Mouse (Mus musculus) spleen, adult 12 weeks (tissue): Measurements from ENCODE around the gene Coa4.

Source experiments
- DNase-seq: peaks from one replicate; pipeline ENCODE4 v3.0.0; 2022; ENCODE audit warnings: low spot score

Coa4 gene

DNA sequence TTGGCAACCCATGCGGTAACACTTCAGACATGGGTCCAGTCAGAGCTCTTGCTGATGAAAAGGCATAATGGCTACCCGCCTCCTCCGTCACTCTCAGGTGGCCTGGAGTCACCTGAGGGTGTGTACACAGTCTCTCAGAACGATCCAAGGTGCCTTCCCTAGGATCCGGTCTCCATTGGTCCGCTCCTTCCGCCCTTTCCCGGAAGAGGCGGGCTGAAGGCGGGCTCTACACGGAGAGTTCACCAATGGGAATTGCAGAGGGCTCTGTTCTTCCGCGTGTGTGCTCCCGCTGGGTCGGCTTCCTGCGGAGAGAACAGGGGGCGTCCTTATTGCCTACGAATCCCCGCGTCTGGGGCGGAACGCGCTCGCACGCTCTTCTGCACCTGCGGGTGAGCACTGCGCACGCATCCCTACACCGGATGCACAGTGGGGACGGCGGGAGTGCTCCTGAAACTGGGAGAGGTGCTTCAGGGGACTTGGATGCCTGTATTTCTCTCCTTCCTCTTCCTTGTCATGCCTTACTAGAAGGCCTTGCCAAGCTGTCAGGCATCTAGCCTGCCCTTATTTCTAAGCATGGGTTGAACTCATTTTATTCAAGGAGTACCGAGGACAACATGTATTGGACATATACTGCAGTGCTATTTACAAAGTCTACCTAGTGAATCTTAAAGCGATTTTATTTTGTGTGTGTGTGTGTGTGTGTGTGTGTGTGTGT, at the start of gene Coa4:
Gene Coa4, plus strand, starts transcription at position 268 of the 715 bp plus-strand sequence.
- peak; percentile 57 for DNase-seq

DNA sequence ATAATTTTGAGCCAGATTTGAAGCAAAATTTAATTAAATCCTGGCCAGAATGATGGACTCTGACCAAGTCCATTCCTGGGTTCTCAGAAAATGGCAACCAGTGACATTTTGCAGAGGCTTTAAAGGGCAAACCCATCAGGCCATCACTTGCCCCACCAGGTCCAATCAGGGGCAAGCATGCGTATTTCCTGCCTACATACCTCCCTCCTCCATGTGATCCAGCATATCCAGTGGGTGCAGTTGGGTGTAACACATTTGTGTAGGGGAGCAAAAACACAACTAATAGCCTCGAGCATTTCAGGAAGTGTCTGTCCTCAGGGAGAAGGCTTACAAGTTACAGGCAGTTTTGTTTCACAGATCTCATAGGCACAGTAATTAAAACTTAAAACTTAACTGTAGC, 49.6 kb upstream of the Coa4 start:
- no peak for DNase-seq

DNA sequence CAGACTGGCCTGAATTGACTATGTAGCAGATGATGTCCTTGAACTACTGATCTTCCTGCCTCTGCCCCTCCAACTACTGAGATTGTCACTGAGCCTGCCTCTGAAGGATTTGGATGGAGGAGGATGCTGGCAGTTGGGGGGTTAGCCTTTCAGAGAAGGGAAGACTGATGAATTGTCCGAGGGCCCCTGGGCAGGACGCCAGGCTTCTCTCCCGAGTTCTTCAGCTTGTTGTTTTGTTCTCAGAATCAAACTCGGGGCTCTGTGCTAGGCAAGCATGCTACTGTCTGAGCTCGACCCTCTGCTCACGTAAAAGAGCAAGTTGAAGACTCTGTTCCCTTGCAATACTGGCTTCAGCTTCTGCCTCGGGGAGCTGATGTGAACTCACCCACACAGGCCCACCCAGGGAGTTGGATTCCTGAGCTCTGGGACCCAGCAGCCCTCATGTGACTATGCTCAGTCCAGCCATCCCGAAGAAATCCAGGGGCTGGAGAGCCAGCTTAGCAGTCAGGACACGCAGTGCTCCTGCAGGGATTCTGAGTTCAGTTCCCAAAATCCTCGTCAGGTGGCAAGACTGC, 48.3 kb upstream of the Coa4 start:
- no peak for DNase-seq

DNA sequence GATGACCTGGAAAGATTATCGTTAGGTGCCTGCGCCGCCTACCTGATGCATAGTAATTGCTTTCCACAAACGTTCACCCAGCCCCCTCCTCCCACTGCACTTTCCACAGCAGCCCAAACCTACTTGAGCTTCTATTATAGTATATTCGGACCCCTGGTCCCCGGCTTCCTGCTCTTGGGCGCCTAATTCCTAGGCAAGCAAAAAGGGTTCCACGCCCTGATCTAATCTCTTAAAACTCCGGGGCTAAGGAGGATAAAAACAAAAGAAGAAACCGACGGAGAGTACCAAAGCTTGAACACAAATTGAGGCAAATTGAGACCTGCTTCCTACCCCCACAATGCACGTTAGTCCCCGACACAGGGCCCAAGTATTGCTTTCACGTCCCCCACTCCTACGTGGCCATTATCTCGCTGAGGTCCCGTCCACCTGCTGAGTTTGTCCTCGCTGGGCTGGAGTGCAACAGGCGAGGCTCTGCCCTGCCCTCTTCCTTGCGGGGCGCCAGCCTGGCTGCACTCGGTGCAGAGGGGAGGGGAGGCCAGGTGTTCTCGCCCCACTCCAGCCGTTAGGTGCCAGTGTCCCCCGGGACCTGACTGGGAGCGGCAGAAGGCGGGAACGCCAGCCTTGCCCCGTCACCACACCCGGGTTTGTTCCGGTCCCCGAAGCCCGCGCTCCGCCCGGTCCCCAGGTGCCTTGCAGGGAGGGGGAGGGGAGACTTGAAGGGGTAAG, 44.3 kb upstream of the Coa4 start:
- DNase-seq: no peak

DNA sequence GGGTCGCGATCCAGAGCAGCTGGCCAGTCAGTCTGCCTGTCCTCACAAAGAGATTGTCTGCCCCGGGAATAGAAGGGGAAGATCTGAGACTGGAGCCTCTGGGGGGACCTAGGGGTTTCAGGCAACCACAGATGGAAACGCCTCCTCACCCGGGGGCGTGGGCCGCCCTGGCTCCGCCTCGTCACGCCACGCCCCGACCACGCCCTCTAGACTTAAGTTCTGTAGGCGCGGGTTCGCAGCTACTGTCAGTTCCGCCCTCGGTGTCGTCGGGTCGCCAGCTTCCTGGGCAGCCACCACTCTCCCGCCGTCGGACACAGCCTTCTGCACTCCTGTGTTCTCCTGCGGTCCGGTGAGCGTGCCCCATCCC, 43.8 kb upstream of the Coa4 start, which contains the start of gene Ucp2:
Gene Ucp2, plus strand, starts transcription at position 221 of the 367 bp plus-strand sequence.
- DNase-seq: peak; percentile 95

DNA sequence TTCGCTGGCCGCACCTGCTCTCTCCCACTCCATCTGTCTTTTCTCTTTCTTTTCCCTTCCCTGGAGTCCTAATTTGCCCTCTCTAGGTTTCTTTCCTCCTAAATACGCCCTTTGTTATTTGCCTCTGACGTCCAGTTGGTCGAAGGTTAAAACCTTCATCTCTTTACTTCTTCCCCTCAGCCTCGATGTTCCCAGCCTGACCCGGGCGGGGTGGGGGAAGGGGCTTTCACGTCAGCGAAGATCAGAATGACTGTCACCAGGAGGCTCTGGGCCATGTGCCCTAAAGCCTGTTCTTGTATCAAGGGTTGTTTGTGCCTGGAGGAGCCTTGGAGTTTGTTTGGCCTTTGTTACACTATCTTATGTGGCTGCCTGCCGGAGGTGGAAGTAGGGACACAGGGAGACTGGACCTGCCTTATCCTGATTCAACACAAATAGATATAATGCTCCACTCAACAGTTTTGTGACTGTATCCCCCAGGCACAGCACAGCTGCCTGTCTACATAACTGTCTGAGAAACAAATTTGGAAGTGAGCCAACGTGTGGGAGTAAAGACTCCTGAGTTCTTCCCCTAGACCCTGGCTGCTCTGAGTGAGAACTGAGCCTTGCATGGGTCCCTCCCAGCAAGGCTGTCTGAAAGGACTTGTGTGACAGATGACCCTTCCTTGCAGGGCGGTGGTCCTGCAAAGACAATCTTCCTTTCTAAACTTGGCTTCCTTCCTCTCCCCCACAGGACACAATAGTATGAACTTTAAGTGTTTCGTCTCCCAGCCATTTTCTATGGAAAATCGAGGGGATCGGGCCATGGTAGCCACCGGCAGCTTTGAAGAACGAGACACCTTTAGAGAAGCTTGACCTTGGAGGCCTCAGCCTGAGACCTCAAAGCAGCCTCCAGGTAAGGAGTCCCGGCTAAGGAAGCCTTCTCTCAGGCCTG, 43.1 kb upstream of the Coa4 start:
- DNase-seq: peak; percentile 55

DNA sequence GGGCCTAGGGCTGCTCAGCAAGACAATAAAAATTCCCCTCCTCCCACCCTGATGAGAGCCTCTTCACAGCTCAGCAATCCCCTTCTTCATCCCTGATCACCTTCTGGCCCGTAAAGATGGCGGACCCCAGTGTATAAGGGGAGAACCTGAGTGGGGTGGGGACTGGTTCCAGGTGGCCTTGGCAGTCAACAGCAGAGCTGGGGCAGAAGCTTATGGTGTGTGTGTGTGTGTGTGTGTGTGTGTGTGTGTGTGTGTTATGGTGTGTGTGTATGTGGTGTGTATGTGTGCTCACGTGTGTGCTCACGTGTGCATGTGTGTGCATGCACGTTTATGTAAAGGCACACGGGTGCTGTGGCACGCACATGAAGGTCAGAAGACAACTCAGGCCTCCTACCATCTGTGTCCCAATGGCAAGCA, 42.4 kb upstream of the Coa4 start:
- DNase-seq: peak; percentile 29

DNA sequence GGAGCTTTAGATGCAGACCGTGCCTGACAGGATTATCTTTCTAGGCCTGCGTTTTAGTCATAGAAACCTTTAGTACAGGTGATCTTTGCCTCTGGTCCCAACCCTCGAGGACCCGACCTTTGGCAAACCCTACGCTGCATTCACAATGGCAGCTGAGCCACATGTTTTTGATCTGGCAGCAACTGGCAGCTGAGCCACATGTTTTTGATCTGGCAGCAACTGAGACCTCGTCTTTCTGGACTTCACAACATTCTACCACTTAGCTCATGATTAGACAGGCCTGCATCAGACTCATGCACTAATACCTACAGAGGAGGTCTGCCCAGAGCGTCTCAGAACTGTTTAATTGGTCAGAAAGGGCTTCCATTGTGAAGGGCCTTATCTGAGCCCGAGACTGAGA, 41.8 kb upstream of the Coa4 start:
- DNase-seq: no peak

DNA sequence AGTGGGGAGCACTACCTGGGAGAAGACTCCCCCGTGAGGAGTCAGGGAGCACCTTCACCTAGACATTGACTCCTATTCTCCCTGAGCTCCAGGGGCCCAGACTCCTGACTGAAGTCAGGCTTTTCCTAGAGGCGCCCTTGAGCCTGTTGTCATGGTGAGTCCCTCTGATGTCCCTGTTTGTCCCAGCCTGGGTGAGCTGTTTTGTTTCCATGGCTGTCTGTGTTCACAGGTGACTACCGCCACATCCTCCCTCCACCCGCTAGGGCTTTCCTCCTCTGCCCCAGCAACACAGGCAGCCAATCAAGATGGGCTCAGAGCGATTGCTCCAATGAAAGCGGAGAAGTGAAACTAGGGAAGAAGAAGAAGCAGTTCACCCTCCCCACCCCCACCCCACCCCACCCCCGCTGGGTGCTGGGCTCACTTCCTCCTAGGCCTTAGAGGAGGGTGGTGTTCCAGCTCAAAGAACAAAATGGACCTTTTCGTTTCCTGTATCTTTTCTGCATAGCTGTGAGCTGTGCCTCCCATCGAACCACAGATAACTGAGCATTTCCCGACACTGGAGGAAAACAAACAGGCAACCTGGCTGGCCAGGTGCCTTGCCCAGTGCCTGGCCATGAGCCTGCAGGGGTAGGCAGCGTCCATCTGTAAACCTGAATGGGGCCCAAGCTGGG, 41.2 kb upstream of the Coa4 start:
- DNase-seq: peak; percentile 76

DNA sequence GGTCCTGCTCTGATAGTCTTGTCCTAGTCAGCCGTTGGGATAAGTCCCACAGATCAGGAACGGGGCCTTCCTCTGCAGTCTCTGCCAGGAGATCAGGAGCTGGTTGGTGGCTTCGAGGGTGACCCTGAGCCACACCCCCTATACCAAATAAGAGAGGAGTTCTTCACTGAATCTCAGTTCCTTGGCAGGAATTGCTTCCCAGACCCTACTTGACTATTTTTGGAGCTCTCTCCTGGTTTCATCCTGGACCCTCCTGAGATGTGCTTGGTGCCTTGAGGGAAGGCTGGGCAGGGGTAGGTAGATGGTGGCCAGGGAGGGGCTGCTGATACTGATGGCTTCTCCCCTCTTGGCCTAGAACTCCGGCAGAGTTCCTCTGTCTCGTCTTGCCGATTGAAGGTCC, 40.5 kb upstream of the Coa4 start:
- no peak for DNase-seq

DNA sequence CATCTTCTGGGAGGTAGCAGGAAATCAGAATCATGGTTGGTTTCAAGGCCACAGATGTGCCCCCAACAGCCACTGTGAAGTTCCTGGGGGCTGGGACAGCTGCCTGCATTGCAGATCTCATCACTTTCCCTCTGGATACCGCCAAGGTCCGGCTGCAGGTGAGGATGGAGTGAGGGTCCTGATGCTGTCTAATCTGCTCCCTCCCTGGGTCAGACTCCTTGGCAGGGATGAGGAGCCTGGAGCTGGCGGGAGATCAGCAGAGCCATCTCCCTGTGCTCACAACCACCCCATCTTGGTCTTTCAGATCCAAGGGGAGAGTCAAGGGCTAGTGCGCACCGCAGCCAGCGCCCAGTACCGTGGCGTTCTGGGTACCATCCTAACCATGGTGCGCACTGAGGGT, 40.1 kb upstream of the Coa4 start:
- no peak for DNase-seq

DNA sequence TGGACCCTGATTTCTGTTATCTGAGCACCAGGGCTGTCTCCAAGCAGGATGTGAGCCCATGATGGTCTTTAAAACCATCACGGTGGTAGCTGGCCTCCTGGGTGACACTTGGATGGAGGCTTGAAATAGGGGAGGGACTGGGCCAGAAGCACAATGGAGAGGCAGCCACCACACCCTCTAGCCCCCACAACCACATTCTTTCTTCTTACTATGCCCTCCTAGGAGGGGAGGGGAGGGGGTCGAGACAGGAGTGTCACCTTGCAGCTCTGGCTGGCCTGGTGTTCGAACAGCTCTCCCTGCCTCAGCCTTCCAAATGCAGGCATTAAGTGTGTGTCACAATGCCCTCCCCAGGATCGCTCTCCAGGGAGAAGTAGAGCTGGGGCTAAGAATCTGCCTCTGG, 39.5 kb upstream of the Coa4 start:
- DNase-seq: no peak

DNA sequence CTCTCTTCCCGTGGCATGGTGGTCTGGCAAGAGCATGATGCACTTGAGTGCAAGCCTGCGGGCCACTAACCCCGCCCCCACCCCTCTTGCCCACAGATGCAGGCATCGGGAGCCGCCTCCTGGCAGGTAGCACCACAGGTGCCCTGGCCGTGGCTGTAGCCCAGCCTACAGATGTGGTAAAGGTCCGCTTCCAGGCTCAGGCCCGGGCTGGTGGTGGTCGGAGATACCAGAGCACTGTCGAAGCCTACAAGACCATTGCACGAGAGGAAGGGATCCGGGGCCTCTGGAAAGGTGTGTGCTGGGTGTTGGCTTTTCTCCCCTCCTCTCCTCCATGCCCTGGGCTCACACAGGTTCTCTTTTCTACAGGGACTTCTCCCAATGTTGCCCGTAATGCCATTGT, 38.9 kb upstream of the Coa4 start:
- DNase-seq: no peak

DNA sequence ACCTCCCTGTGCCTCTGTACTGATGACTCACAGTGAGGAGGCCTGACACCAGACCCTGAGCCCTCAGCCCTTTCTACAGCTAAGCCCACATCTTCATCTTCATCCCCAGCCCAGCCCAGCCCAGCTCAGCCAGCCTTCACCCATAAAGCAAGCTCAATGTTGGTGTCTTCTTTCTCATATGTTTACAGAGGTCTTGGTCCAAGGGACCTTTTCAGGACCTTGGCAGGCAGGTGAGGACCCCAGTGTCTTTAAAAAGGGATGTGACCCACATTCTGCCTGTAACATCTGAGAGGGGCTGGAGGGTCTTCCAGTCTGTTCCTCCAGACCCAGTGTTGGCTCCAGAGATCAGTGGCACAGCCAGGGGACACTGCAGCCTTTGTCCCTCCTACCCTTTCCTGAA, 37.4 kb upstream of the Coa4 start:
- no peak for DNase-seq

DNA sequence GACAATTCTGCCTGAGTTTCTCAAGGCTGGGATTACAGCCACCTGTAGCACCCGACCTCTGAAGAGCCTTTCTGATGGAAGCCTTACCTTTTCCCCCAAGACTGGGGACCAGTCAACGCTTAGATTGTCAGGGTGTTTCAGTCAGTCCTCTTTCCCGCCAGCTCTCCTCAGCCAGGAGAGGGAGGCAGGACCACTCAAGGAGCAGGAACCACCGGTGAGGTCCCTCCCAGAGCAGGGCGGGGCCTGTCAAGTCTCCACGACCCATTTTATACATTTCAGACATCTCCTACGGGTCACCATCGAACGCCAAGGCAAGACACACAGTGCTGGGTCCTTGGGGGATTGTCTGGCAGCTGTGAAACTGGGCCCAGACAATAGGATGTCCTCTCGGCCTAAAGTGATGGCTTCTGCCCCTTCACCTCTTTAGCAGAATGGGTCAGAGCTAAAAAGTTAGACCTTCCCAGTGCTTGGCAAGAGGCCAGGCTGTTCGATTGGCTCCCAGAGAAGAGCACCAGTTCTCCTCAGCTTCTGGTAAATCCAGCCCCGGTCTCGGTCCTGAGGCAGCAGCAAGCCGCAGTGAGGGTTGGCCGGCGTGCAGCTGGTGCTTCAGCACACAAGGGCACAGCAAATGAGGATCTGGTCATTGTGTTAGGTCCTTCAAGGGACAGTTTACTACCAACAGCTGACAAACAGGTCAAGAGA, 36.4 kb upstream of the Coa4 start:
- DNase-seq: peak; percentile 43

DNA sequence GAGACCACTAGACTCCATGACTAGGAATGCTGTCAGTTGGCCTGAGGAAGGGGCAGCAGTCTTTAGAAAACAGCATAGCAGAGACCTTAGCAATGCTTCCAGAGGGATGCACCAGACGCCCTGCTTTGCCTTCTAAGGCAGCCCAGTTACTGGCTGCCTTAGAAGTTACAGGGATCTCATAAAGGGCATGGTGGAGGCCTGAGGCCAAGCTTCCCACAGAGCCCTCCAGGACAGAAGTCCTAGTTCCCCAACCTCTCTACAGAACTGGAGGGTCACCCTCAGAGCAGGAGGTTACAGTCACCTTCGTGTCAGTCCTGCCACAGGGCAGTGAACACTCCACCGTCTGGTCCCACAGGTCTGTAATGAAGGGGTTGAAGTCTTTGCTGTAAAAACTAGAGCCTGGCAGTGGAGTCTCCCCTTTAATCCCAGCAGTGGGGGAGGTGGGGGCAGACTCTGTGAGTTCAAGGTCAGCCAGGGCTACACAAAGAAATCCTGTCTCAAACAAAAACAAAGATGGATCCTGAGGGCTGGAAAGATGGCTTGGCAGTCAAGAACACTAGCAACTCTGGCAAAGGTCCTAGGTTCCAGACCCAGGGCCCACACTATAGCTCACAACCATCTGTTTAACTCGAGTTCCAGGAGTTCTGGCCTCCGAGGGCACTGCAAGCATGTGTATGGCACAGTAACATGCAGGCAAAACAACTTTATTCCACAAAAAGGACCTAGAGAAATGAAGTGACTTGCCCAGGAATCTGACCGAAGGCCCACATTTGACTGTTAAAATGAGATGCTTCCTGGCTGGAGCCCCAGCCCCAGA, 35.6 kb upstream of the Coa4 start:
- DNase-seq: no peak

DNA sequence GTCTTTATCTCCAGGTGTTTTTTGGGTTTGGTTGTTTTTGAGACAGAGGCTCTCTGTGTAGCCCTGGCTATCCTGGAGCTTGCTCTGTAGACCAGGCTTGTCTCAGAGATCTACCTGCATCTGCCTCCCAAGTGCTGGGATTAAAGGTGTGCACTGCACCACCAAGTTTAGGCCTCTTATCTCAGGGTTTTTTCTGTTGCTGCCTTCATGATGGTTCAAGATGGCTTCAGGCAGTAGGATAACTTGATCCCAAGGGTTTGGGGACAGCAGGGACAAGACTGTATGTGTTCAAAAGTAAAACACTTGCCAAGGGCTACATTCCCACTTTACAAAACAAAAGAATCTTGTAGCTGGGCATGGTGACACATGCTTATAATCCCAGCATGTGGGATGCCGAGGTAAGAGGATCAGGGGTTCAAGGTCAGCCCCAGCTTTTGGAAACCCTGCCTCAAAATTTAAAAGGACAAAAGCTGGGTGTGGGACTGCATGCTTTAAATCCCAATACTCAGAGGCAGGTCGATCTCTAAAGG, 35.0 kb upstream of the Coa4 start:
- DNase-seq: no peak

DNA sequence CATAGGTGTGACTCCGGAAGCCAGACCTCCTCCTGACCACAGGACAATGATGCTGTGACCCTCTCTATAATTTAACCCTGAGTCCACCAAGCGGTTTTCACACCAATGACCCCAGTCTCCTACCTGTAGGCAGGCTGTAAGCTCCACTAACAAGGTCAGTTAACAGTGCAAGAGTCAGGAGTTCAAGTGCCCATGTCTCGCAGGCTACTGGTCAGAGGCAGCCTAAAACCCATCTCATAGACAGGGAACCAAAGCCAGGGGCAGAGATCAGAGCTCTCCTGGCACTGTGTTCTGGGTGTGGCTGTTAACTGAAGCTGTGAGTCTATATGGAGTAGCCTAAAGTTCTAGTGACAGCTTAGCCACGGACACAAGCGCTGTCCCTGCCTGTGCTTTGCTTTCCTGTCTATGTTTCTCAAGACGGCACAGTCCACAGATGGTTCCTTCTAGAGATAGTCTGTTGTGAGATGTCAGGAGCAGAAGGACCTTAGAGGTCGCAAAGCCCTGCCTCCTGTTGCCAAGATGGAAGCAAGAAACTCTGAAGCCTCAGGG, 34.4 kb upstream of the Coa4 start:
- no peak for DNase-seq

DNA sequence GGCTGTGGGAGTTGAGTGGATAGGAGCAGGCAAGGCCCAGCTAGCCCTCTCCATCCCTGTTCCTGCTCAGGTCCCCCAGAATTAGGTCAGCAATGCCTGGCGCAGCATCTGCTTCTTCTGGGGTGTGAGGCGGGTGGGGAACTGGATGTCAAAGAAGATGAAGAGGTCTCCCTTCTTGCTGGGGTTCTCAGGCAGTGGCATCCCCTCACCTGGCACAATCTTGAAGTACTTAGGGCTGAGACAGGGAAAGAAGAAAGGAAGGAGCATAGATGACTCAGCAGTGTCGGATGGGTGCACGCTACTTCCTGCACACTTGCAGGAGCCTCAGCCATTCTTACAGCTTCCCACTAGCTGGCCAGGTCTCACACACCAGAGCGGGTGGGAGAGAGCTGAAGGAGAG, 33.8 kb upstream of the Coa4 start:
- no peak for DNase-seq
